Mouse (Mus musculus) embryonic fibroblast, embryonic 13.5 days (primary cell): ENCODE data around the gene Nav1. TPM values are rescaled to one million over a fixed set of nuclear protein-coding genes. Genes with fewer than 3 reads are reported as not detected.

ENCODE experiments used
- H3K27ac ChIP-seq: 2 replicates; pipeline ENCODE4 v1.5.1; 2012; ENCODE audit warnings: low read length, control low read depth, inconsistent platforms; ENCODE audit not compliant: insufficient read depth
- H3K4me1 ChIP-seq: 2 replicates; pipeline ENCODE4 v1.6.1; 2011; ENCODE audit warnings: low read length; ENCODE audit not compliant: control insufficient read depth, insufficient read depth
- H3K4me3 ChIP-seq: 2 replicates; pipeline ENCODE4 v1.5.1; 2011; ENCODE audit warnings: mild to moderate bottlenecking, control low read depth, low read length; ENCODE audit not compliant: insufficient read depth
- CTCF ChIP-seq: IDR thresholded peaks from 2 replicates; pipeline ENCODE4 v1.5.1; 2011; ENCODE audit warnings: mild to moderate bottlenecking, control low read depth, low read length, moderate library complexity, borderline replicate concordance; ENCODE audit not compliant: insufficient read depth
- POLR2A ChIP-seq: IDR thresholded peaks from 2 replicates; pipeline ENCODE4 v1.6.1; 2011; ENCODE audit warnings: low read depth, mild to moderate bottlenecking, control low read depth, low read length, moderate library complexity
- polyA plus RNA-seq: library from polyadenylated mRNA; stranded (reverse); fragments of >200 nt; gene quantifications from 2 replicates; pipeline ENCODE4 v1.2.4, GENCODE M21; 2011; ENCODE audit warnings: low read depth; ENCODE audit not compliant: missing spikeins, insufficient read length

Gene Nav1
- polyA plus RNA-seq, 1 experiment: 22.6 TPM

- Histone ChIP-seq H3K4me1 (peaks cover 12% of the 10 kb centered on the region), H3K27ac (no peak overlapping the region; the same call in 1 of the 2 replicates), H3K4me3 (no peak overlapping the region)
- TF ChIP-seq CTCF (no peak), POLR2A (no peak)
Measured at GRCm38 (mm10) chr1:135467462-135467861, 139.6 kb downstream of the Nav1 start.

GRCm38 (mm10) chr1:135466935-135467334 lies 140.2 kb downstream of the Nav1 start:
- peak overlapping the region; percentile 57 for H3K27ac ChIP-seq
- H3K4me3 ChIP-seq: no peak overlapping the region
- no peak for TF ChIP-seq CTCF
- peaks cover 16% of the 10 kb centered on the region for H3K4me1 ChIP-seq

GRCm38 (mm10) chr1:135465734-135466133 lies 141.4 kb downstream of the Nav1 start:
- no peak overlapping the region for H3K4me3 ChIP-seq
- H3K4me1 ChIP-seq: peaks cover 10% of the 10 kb centered on the region; the same call in 1 of the 2 replicates
- no peak overlapping the region for H3K27ac ChIP-seq
- TF ChIP-seq POLR2A (no peak), CTCF (no peak)

GRCm38 (mm10) chr1:135462736-135463135 lies 144.4 kb downstream of the Nav1 start:
- no peak for TF ChIP-seq CTCF
- TF ChIP-seq POLR2A: no peak
- Histone ChIP-seq H3K4me1 (peaks cover 10% of the 10 kb centered on the region; the same call in 1 of the 2 replicates), H3K4me3 (no peak overlapping the region), H3K27ac (0 out of 2 replicates have a peak overlapping the region, but pooled peaks have one; percentile 34)

- TF ChIP-seq CTCF: no peak
- TF ChIP-seq POLR2A: no peak
- H3K4me1 ChIP-seq: peaks cover 10% of the 10 kb centered on the region; the same call in 1 of the 2 replicates
- H3K27ac ChIP-seq: peak overlapping the region; percentile 34; the same call in 1 of the 2 replicates
- no peak overlapping the region for H3K4me3 ChIP-seq
Measured at GRCm38 (mm10) chr1:135462304-135462703, 144.8 kb downstream of the Nav1 start.

GRCm38 (mm10) chr1:135461097-135461730 lies 145.9 kb downstream of the Nav1 start:
- TF ChIP-seq CTCF (peak; percentile 65; the same call in 1 of the 2 replicates), POLR2A (no peak)
- no peak overlapping the region for H3K4me3 ChIP-seq
- no peak overlapping the region for H3K27ac ChIP-seq
- peaks cover 10% of the 10 kb centered on the region; the same call in 1 of the 2 replicates for H3K4me1 ChIP-seq

- no peak overlapping the region for H3K4me3 ChIP-seq
- no peak for TF ChIP-seq POLR2A
- TF ChIP-seq CTCF: no peak
- no peak overlapping the region for H3K27ac ChIP-seq
- peaks cover 10% of the 10 kb centered on the region; the same call in 1 of the 2 replicates for H3K4me1 ChIP-seq
Measured at GRCm38 (mm10) chr1:135460521-135460920, 146.6 kb downstream of the Nav1 start.

- Histone ChIP-seq H3K4me3 (no peak overlapping the region), H3K4me1 (peaks cover 9% of the 10 kb centered on the region; the same call in 1 of the 2 replicates), H3K27ac (no peak overlapping the region)
- no peak for TF ChIP-seq CTCF
- no peak for TF ChIP-seq POLR2A
Measured at GRCm38 (mm10) chr1:135457860-135458259, 149.2 kb downstream of the Nav1 start.

- TF ChIP-seq POLR2A (no peak), CTCF (peak; percentile 18; the same call in 1 of the 2 replicates)
- Histone ChIP-seq H3K27ac (no peak overlapping the region), H3K4me3 (no peak overlapping the region), H3K4me1 (no peaks in the 10 kb centered on the region)
Measured at GRCm38 (mm10) chr1:135452259-135452658, 154.8 kb downstream of the Nav1 start.

- no peak overlapping the region for H3K4me3 ChIP-seq
- TF ChIP-seq CTCF (no peak), POLR2A (no peak)
- no peaks in the 10 kb centered on the region for H3K4me1 ChIP-seq
- no peak overlapping the region for H3K27ac ChIP-seq
Measured at GRCm38 (mm10) chr1:135451419-135451818, 155.7 kb downstream of the Nav1 start.
